Mouse (Mus musculus): ENCODE measurements around the gene Bid. TPM values are rescaled to one million over a fixed set of nuclear protein-coding genes. Genes with fewer than 3 reads are reported as not detected.

The Bid gene
- 1 to 10 TPM; 1.1 to 1.3 TPM for total RNA-seq (2021)

DNA sequence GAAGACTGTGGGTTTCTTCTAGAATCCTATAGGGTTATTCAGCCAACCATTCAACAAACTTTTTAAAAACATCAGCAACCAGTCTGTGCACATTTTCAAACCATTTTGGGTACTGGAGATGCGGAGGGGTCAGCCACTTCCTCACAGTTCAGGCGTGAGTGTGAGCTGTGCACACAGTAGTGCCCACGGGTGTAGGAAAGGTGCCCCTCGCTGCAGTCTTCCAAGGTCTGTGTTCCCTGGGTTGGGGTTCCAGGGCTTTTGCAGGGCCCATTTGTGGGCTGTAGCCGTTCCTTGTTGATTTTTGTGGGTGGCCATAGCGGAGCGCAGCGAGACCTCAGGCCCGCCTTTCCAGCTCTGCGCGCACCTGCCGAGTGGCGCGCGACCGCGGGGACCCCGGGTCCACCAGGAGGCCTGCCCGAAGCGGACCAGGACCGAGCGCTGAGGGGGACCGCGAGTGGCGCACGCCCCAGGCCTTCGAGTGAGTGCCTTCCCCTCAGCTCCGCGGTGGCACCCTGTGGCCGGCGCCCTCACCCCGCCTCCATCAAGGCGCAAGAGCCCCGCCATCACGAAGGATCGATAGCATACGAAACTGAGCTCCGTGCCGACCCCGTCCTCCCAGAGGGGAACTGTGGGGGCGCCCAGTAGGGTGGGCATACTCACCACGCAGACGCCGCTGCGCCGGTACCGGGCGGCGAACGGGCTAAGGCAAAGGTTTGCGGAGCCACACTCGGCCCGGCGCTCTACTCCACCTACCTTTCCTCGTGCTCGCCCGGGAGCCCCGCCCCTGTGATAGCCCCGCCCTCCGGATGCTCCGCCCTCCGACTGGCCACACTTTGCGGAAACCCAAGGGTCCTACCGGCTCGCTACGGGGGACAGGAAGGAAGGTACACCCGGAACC is at the start of gene Bid:
Gene Bid, minus strand, starts transcription at position 780 of the 898 bp plus-strand sequence.
- peak; percentile 88 to 91 for DNase-seq
- intact Hi-C loops (cut with DNase I): no loop called here

DNA sequence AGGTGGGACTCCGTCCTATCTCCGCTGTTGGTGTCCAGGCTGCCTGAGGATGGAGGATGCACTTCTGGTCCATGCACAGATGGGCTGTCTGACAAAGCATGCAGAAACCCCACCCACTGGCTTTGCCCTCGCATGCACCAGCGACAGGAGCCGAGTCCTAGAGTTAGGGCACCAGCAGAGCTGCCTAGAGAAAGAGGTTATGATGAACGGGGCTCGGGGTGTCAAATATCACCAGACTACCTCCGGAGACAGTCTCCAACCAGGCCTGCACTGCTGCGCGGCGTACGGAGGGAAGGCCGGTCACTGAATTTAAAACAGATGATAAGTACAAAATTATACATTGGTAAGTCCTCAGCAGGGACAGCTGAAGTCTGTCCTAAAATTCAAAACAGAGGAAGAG is 49.2 kb upstream of the Bid start:
- intact Hi-C loops (cut with DNase I): no loop called here
- DNase-seq: no peak

DNA sequence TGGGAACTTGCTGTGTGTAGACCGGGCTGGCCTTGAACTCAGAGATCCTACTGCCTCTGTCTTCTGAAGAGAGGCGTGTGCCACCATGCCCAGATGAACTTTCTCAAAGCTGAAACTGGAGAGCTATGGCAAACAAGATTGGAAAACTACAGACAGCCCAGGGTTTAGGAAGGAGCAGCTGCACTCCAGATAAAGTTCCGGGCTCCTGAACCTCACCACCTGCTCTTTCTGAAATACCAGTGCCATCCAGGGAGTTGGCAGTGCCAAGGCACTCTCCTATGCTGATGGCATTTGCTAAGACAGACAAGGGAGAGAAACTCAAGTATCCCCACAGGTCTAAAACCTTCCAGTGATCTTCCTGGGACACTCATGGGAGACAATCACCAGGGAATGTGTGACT is 47.5 kb upstream of the Bid start:
- intact Hi-C loops (cut with DNase I): no loop called here
- no peak for DNase-seq

DNA sequence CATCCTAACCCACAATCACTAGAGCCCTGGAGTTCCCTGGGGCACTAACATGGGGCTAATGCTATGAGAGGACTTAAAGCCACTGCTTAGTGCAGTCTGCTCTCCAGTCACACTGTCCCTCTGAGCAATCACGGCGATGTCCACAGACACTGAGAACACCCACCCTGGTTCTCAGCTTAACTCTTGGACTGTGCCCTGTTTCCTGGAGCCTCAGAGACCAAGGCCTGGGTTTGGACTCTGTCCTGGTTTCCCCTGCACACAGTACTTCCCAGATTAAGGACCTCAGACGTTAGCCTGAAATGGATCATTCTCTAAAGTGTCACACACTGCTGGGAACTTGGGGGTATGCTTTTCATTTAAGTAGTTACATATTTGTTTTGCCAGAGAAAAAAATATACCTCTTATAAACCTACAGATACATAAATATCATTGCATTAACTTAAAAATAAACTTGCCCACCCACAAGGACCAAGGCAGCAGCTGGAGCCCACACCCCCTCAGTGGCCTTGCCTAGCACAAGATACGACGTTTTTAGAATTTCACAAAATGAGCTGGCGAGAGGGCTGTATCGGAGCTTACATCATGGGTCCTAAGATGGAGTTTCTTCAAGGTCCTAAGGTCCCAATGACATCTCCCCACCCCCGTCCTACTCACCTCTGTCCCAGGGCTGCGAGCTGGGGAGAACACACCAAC is 43.8 kb upstream of the Bid start:
- DNase-seq: no peak
- intact Hi-C loops (cut with DNase I): no loop called here

DNA sequence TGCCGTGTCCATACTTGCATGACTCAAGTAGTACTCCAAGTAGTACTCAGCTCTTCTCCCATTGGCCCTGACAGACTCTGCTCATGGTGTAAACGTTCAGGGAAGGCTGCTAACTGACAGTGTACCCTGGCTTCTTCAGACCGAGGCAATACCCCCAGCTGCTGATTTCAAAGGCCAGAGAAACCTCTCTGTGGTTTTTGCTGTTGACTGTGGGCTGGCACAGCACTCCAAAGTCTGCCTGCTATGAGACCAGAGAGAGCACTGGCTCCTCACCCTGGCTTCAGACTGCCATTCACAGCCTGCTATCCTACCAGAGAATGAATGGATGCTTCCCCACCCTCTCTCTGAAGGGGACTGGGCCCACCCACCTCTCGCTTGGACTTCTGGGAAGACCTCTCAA is 40.7 kb upstream of the Bid start:
- intact Hi-C loops (cut with DNase I): no loop called here

DNA sequence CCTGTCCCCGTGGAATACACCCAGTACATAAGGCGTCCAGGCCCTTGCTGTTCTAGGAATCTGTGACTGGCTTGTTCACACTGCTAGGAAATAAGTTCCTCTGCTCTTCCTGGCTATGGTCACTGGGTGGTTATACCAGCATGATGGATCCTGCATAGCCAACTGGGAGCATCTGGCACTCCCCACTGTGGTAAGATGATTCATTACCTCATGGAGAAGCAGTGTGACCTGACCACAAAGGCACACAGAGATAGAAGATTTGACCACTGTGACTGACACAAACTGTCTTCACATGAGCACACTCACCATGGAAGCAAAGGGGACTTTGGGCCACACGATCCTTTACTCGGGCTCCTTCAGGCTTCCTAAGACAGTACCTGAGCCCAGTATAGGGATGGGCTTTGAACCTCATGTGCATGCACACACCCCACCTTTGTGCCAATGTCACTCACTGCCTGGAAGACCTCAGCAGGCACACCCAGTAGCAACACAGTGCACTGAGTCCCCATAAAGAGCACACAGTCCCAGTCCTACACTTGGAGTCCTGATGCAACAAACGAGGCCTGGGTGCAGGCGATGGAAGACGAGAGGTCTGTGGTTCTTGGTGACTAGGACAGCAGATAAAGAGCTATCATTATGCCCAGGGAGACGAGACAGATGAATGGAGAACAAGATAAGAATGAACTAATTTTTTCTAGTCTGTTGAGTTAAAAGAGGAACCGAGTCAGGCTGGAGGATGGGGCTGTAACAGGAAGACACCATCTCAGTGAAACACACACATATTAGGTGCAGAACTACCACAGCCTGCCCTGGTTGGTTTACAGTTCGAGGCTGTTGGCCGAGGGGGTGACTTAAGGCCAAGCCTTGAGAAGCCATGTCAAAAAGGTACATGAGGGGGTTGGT is 39.9 kb upstream of the Bid start:
- DNase-seq: no peak
- intact Hi-C loops (cut with DNase I): no loop called here

More for the DNA sequence above, 40.7 kb upstream of the Bid start:
- no peak for DNase-seq

DNA sequence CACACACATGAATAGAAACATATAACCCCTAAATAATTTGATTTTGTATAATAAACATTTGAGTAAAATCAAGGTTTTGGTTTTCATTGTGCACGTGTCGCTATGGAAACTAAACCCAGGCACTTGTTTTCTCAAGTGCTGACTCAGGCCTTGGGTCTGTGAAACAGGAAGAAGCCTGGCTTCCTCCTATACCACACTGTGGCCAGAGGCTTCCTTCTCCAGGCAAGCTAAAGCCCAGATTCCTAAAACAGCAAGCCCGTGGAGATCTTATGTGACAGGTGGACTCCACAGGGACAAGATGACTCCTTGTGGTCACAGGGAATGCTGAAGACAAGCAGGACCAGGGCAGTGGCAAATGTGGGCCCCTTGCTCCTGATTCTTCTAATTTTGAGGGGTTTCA is 38.6 kb upstream of the Bid start:
- intact Hi-C loops (cut with DNase I): no loop called here
- peak in 1 of 2 experiments; percentile 22 for DNase-seq

DNA sequence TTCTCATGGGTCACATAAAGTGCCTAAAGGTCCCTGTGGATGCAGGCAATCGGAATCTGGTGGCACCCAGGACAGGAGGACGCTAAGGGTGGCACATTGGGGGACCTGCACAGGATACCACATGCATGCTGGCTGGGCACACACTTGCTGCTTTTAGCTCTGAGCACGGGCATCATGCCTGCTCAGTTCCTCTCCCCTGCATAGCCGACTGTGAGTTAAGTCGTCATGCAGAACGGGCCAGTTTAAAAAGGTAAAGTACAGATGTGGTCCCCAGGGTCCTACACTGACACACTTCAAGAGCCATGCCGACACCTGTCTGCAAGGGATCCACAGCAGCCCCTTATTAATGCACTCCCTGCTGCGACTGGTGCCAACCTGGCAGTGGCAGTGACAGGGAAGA is 37.6 kb upstream of the Bid start:
- DNase-seq: no peak
- intact Hi-C loops (cut with DNase I): loop anchor here (5.0 kb wide), 1 partner anchor 57 kb away; no protein-coding TSS in a partner anchor

DNA sequence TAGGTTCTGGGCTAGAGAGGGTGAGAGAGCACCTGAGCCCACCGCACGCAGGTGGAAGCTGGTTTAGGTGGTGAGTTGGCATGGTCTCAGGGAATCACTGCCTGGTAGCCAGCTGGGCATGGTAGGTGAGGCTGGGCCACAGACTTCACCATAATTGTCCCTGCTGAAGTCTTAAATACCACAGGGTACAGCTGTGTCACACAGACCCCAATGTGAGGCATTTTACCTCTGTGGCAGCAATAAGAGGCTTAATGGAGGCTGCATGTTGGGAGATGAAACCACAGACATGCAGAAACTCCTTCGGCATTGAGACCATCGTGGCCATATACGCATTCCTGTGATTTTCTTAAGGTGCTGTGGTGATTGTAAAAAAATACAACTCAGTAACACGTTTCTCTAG is 35.8 kb upstream of the Bid start:
- DNase-seq: no peak
- intact Hi-C loops (cut with DNase I): loop anchor here (5.0 kb wide), 1 partner anchor 55 kb away; no protein-coding TSS in a partner anchor

DNA sequence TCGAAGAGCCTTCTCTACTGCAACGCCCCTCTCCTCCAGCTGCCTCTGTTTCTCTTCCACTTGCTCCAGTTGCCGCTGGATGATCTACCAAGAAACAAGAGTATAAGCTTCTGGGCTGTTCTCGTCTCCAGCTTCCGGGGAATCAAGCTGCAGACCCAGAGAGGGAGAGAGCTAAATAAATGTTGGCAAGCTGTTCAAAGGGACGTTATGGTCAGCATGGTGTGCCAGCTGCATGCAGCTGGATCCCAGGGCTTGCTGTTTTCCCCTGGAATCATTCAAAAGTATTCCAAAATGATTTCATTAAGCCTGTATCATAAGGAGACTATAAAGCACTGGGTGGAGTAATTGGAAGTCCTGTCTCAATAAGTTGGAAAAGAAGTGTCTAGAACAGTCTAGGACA is 34.7 kb upstream of the Bid start:
- no peak for DNase-seq
- intact Hi-C loops (cut with DNase I): loop anchor here (5.0 kb wide), 1 partner anchor 54 kb away; no protein-coding TSS in a partner anchor

DNA sequence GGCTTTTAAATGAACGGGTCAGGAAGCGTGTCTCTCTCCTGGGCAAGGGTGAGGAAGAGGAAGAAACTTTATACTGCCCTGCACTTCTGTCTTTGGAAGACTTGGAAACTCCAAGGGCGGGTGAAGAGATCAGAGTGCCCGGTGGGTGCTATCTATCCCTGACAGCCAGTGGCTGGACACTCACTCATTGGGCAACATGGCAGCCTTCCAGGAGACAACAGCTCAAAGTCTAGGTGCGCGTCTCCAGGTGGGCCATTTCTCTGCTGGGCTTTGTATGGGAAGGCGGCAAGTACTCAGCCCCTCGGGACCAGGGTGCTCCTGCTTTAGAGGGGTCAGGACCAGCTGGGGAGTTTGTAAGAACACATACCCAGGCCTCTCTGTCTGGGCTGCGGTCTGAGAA is 28.9 kb upstream of the Bid start:
- intact Hi-C loops (cut with DNase I): no loop called here
- no peak for DNase-seq

DNA sequence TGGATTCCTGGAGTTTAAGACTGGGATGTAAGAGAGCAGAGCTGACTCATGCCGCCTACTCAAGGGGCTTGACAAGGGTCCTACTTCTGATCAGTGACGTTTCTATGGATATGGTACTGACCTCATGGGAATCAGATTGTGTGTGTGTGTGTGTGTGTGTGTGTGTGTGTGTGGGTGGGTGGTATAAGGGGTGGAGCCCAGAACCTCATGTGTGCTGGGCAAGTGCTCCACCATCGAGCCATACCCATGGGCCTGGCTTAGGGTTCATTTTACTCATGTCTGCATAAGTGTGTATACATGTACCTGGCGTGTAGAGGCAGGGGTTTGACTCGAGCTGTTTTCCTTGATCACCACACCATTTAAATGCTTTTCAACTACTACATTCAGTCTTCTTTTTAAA is 27.3 kb upstream of the Bid start:
- intact Hi-C loops (cut with DNase I): no loop called here

DNA sequence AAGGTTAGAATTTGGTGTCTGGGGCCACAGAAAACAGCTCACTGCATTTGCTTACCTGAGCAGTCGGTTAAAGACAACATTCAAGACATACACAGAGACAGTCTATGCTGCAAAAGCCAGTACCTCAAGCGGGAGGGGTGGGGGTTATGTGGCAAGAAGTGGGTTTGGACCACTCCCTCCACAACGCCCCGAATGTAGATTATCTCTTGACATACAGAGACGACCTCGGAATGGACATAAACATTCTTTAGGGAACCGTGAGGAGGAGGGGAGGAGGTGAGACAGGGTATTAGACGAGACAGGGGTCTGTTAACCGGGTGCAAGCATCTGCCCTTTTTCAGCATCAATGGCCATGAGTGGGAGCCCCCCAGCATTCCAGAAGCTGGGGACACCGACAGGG is 26.9 kb upstream of the Bid start:
- intact Hi-C loops (cut with DNase I): no loop called here

More for the DNA sequence above, 27.3 kb upstream of the Bid start:
- no peak for DNase-seq

DNA sequence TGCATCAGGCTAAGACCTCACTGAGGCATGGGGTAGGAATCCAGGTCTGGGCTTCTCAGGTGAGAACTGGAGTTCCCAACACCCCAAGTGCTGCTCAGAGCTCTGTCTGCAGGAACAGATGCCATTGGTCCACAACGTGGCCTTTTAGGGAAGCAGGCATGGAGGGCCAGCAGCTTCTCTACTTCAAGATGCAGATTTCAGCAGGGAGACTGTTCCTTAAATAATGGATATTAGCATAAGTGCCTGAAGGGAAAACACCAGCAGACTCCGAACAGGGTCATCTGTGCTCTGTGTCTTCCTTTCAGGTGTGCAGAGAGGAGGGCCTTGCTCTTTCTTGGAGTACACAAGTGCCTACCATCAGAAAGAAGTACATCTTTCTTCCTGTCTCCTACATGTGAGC is 26.4 kb upstream of the Bid start:
- intact Hi-C loops (cut with DNase I): no loop called here
- no peak for DNase-seq

More for the DNA sequence above, 26.9 kb upstream of the Bid start:
- DNase-seq: no peak

DNA sequence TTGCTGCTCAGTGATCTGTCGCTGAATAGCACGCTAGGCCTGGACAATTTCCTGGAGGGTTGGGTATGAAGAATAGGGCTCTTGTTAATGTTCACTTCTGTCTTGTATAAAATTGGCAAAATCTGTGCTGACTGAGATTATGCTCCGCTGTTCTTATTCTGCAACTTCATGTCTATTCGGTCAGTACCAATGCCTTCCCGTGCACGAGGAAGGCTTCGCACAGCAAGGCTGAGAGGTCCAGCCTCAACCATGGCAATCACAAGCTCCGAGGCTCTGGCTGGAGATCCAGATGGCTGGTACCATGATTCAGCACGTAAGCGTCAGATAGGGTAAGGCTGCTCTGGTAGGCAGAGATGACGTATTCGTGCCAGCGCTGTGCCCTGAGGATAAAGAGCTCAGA is 24.9 kb upstream of the Bid start:
- intact Hi-C loops (cut with DNase I): no loop called here
- DNase-seq: no peak

DNA sequence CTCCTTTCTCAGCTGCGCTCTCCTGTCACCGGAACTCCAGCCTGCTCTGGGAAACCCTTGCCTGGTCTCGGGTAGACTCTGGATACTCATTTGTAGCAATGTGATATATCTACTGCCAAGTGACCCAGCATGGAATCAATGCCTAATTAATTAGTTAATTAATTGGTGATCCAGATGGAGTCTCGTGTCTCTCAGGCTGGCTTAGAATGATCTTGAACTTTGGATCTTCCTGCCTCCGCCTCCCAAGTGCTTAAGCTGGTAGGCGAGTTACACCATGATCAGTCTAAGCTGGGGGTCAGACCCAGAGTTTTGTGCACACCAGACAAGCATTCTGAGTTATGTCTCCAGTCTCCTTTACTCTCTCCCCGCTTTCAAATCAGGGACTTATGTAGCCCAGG is 24.4 kb upstream of the Bid start:
- DNase-seq: no peak
- intact Hi-C loops (cut with DNase I): no loop called here

DNA sequence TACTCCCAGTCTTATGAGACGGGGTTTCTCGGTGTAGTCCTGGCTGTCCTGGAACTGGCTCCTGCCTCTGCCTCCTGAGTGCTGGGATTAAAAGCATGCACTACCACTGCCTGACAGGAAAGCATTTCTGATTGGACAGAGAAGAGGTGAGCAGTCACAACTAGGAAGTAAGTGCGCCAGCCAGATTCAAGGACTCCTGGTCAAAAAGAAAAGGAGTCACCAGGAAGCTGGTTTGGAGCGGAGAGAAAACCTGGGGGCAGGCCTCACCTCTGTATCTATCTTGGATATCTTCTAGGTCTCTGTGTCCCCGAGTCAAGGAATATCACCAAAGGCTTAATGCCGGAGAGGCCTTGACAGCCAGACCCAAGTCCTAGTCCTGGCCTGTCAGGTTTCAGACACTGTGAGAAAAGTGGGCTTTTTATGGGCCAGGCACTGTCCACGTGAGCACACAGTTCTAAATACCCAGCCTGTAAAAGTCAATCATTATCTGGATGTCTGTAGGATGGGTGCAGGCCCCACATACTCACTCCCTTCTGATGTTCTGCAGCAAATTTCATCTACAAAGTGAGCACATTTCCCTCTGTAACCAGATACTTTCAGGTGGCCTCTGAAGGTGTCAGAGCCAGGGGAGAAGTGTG is 23.9 kb upstream of the Bid start:
- intact Hi-C loops (cut with DNase I): no loop called here
- DNase-seq: no peak

DNA sequence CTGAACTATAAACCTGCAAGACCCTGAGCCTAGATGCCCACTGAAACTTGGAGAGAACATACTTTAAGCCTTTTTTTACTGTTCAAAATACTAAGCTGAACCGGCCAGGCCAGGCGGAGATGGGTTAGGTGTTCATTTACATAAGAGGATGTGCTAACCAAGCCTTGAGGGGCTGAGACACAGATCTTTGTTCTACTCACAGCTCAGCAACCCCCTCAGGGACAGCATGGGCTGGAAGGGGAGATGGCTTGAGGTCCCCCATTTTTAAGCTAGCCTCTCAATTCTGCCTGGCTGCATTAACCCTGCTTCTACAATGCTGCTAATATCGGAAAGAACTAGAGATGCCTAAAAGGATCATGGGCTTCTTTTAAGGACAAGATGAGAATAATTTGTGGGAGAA is 23.1 kb upstream of the Bid start:
- DNase-seq: no peak
- intact Hi-C loops (cut with DNase I): no loop called here

DNA sequence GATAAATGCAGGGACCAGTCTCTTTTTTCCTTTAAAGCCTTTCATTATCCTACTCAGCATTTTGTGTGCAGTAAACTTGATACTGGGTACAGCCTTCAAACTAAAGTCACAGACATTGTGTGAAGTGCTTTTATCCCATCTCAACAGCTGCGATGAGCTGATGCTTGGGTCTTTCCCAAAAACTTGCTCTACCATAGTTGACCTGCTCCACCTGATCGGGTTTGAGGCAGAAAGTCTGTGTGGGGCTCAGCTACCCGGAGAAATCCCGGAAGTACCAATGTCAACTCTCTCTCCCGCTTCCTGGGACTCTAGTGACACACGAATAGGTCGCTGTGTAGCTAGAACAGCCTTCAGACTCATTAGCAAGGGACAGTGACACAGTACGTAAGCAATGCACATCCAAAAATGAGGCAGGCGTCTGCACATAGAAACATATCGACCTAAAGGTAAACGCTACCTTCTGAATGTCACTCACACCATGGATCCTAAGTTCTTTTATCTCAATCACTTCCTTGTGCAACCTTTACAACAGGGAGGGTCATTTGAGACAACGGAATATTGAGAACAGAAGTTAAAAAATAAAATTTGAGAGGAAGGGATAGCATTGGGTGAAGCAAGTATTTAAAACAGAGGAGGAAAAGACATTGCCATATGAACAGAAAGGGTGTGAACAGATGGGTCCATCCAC is 22.3 kb upstream of the Bid start:
- intact Hi-C loops (cut with DNase I): no loop called here

More for the DNA sequence above, 22.3 kb upstream of the Bid start:
- DNase-seq: no peak

All from heart, postnatal 36 days (tissue).